Mouse (Mus musculus) megakaryocyte, embryonic 14.5 days (primary cell): ENCODE data around the gene Cubn.

ENCODE experiments used
- FLI1 ChIP-seq: IDR thresholded peaks from 2 replicates; pipeline ENCODE4 v1.6.1; 2012; ENCODE audit warnings: low read length, inconsistent platforms, mixed read lengths
- GATA1 ChIP-seq: IDR thresholded peaks from 3 replicates; pipeline ENCODE4 v1.6.1; 2012; ENCODE audit warnings: mixed read lengths, low read length, inconsistent platforms, borderline replicate concordance

DNA sequence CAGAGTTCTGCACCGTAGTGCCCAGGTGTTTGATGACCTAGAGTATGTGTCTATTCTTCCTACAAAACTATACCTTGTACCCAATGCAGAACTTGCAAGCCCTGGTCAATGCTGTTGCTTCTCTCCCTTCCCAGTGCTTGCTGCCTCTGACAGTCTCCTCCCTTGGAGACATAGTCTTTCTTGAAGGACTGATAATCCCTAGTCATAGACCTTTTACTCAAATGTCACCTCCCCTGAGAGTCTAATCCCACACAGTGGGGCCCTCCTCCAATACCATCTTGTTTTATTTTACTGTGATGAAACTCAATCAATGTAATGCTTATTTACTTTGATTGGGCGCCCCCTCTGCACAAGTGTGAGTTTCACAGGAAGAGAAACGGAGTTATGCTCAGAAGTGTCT, 201.5 kb downstream of the Cubn start:
- TF ChIP-seq GATA1 = no peak
- TF ChIP-seq FLI1 = no peak
